Mouse (Mus musculus) liver, adult (tissue): ENCODE results near the gene Gm26620.

Experiments
- GATA4 ChIP-seq: IDR thresholded peaks from 2 replicates; pipeline ENCODE4 v1.6.1; 2014; ENCODE audit warnings: mild to moderate bottlenecking, low read length; ENCODE audit not compliant: insufficient replicate concordance

Gene Gm26620

GRCm38 (mm10) chr1:170864754-170865153 is 20.1 kb upstream of the Gm26620 start:
- no peak for TF ChIP-seq GATA4

DNA sequence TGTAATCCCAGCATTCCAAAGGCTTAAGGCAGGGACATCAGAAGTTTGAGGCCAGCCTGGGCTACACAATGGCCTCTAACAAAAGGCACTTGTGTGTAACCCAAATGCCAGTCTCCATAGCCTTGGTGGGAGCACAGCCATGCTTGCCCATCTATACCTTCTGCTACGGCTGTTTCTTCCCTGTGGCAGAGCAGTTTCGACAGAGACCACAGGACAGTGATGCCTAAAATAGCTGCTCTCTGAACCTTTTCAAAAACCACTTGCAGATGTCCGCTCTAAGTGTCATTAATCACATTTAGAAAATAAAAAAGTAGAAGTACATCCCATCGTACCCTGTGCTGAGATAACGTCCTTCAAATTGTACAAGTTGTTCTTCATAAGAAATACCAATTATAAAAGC is 19.5 kb upstream of the Gm26620 start:
- no peak for TF ChIP-seq GATA4

- TF ChIP-seq GATA4 = no peak
These were observed 17.7 kb upstream of the Gm26620 start for GRCm38 (mm10) chr1:170866992-170867690.

DNA sequence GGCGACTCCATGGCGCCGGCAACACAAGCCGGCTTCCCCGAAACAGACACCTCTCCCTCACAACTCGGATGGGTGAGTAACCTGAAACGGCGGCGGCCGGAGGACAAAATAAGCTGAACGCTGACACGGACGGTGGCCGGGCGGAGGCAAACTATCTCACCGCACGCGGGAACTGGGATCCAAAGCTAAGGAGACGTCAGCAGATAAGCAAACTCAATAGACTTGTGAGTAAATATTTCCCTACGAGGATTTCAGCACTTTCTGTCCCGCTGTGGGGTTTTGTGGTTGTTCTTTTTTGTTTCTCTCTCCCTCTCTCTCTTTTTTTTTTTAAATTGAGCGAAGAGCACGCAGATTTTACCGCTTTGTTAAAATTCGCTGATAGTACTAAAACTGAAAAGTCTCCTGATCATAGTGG is 17.2 kb upstream of the Gm26620 start, which contains the start of gene Atf6:
Gene Atf6, minus strand, starts transcription at position 81 of the 415 bp plus-strand sequence.
- peak; percentile 96 for TF ChIP-seq GATA4

DNA sequence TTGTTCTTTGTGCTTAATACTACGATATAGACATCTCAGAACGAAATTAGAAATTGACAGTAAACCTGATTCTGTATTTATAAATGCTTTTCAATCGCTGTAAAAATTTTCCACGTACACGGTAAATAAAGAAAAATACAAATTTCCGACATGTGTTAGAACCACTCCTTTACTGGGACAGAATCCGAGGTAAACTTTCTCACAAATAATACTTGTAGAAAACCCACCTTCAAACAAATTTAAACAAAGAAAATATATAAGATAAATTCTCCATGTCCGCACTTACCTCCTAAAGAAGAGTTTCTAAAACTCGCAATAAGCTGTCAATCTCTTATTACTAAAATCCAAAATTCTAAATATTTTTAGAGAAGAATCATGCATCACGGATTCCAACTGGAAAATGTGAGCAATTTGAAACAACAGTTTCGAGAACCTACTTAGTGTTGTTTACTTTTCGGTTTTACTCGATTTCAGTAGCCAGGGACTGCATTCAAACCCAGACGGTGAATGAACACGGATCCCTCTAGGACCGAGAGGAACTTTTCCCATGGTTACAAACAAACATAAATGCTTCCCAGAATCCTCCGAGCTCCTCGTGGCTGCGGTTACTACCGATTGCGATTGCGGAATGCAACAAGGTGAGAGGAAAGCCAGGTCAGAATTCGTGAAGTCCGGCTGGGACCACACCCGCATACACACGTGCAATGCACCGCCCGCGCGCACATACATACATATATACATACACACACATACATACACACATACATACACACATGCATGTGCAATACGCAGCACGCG is 16.6 kb upstream of the Gm26620 start:
- TF ChIP-seq GATA4 = peak; percentile 33; the same call in 1 of the 2 replicates

DNA sequence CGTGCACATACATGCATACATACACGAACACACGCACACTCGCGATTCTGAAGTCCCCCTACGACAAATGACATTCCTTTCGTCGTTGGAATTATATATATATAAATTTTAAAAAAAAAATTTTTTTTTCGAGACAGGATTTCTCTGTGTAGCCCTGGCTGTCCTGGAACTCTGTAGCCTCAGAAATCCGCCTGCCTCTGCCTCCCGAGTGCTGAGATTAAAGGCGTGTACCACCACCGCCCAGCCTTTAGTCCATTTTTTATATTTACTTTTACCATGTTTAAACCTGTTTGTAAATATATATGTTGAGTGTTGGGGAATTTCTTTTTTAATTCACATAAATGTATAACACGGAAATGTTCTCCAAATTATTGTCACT is 16.0 kb upstream of the Gm26620 start:
- no peak for TF ChIP-seq GATA4

DNA sequence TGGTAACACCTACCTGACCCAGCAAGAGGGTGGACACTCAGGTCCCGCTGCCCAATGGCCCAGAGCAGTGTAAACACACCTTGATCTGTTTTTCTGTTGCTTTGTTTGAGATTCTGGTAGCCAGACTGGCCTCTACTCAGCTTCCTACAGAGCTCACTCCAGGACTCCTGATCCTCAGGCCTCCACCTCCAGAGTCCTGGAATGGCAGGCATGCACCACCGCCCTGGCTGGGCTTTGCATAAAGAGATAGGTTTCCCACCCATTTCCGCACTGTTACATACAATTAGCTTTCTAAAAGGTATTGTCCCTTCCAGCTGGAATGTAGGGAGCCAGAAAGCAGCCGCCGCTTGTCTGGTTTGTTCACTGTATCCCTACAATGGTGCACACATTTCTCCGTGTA is 13.5 kb upstream of the Gm26620 start:
- no peak for TF ChIP-seq GATA4

- TF ChIP-seq GATA4 = no peak
These were observed 12.9 kb upstream of the Gm26620 start for GRCm38 (mm10) chr1:170871961-170872360.

DNA sequence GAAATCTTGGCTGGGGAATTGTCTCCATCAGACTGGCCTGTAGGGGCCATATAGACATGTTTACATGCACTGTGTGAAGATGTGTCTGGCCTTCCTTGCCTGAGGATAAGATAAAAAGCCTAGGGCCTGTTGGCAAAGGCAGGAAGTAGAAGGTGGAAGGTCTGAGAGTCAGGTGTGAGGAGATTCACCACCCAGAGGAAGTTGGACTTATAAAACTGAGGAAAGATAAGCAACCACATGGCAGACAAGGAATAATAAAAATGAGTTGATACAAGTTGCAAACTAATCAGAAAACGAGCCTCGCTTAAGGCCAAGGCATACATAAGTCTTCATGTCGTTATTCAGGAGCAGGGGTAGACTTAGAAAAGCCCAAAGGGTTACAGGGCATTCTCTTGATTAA is 9.2 kb upstream of the Gm26620 start:
- no peak for TF ChIP-seq GATA4

DNA sequence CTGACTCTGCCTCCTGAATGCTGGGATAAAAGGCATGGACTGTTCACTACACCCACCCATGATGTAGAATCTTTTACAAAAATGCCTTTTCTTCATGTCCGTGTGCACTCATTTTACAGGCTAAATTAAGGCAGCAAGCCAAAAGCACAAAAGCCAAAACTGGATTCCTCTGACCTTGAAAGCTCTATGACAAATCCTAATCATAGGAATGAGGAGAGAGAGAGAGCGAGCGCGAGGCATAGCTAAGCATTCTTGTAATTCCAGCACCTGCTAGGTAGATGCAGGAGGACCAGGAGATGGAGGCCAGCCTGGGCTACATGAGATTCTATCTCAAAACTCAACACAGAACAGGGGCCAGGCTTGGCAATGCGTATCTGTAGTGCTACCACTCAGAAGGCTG is 8.0 kb upstream of the Gm26620 start:
- no peak for TF ChIP-seq GATA4

DNA sequence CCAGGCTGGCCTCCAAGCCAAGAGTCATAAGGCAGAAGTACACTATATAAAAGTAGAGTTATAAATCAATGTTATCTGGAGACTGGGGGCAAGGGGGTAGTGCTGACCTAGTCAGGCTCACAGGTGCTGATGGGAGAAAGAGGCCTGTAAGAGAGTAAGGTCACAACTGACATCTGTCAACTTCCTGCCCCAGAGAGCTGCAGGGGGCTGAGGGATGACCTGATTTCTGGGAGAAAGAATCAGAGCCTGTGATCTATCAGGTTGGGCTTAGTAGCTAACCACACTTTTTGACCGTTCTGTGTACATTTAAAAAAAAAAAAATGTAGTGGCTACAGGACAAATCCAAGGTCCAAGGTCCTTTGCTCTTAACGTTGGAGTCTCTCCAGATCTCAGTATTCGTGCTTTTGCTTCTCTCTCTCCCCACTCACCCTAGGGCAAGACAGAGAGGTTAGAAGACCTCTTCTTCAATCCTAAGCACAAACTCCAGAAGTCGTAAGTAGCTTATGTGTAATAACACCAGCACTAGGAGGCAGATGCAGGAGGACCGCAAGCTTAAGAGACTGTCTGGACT is 1.9 kb upstream of the Gm26620 start:
- TF ChIP-seq GATA4 = no peak

GRCm38 (mm10) chr1:170884390-170884789 is 475 bp upstream of the Gm26620 start:
- TF ChIP-seq GATA4 = no peak

DNA sequence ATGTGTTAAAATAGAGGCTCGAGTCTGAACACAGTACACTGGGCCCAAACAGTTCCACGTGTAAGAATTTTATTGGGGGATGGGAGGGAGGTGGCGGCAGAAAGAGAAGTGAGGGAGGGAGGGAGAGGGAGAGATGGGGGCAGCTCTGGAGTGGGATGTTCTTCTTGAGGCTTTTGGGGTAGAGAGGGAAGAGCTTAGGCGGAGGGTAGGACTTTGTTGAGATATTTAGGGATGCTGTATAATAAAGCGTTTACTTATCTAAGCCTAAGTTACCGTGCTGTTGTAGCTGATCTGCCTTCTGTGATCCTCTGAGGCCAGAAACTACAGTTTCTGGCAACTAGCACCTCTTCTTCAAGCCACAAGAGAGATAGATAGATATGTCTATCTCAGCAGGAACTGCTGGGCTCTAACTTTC is 1.2 kb downstream of the Gm26620 start:
- TF ChIP-seq GATA4 = no peak

GRCm38 (mm10) chr1:170889310-170889709 is 4.4 kb downstream of the Gm26620 start:
- TF ChIP-seq GATA4 = no peak

GRCm38 (mm10) chr1:170891646-170892045 is 6.8 kb downstream of the Gm26620 start:
- no peak for TF ChIP-seq GATA4

- TF ChIP-seq GATA4 = no peak
These were observed 7.4 kb downstream of the Gm26620 start for GRCm38 (mm10) chr1:170892279-170892678.
